Mouse (Mus musculus): ENCODE data around the gene Catsperg1. TPM values are rescaled to one million over a fixed set of nuclear protein-coding genes. Genes with fewer than 3 reads are reported as not detected.

Catsperg1 gene
- polyA plus RNA-seq, 1 experiment: 27.3 TPM

- H3K9ac ChIP-seq (ENCODE audit: low read depth, poor library complexity, severe bottlenecking): no peak overlapping the region
- no peaks in the 10 kb centered on the region for H3K27me3 ChIP-seq (ENCODE audit: control insufficient read depth, insufficient read depth, low read length, poor library complexity, severe bottlenecking)
- no peak overlapping the region for H3K4me3 ChIP-seq (ENCODE audit: low read depth, low read length)
- peaks cover 13% of the 10 kb centered on the region for H3K36me3 ChIP-seq (ENCODE audit: control insufficient read depth, insufficient read depth, low read length, poor library complexity, severe bottlenecking)
- H3K4me1 ChIP-seq (ENCODE audit: control insufficient read depth, insufficient read depth, low read length): no peaks in the 10 kb centered on the region
- no peak overlapping the region for H3K27ac ChIP-seq (ENCODE audit: insufficient read depth, low read length)
- TF ChIP-seq CTCF (IDR thresholded peaks at IDR 0.05; ENCODE audit: low read depth, low read length) (no peak), POLR2A (IDR thresholded peaks at IDR 0.05; ENCODE audit: insufficient read depth, low read length) (no peak), EP300 (IDR thresholded peaks at IDR 0.05; ENCODE audit: insufficient read depth, low read depth, low read length) (no peak)
- H3K9me3 ChIP-seq (replicated peaks; ENCODE audit: control insufficient read depth, insufficient read depth, low read length, poor library complexity, severe bottlenecking): no peaks in the 10 kb centered on the region
Observed at GRCm38 (mm10) chr7:29178106-29178505, 35.7 kb downstream of the Catsperg1 start.

GRCm38 (mm10) chr7:29172390-29173016 lies 41.3 kb downstream of the Catsperg1 start:
- H3K27me3 ChIP-seq (ENCODE audit: control insufficient read depth, insufficient read depth, low read length, poor library complexity, severe bottlenecking): no peaks in the 10 kb centered on the region
- TF ChIP-seq POLR2A (IDR thresholded peaks at IDR 0.05; ENCODE audit: insufficient read depth, low read length) (no peak), CTCF (IDR thresholded peaks at IDR 0.05; ENCODE audit: low read depth, low read length) (no peak), EP300 (IDR thresholded peaks at IDR 0.05; ENCODE audit: insufficient read depth, low read depth, low read length) (no peak)
- H3K4me1 ChIP-seq (ENCODE audit: control insufficient read depth, insufficient read depth, low read length): no peaks in the 10 kb centered on the region
- H3K36me3 ChIP-seq (ENCODE audit: control insufficient read depth, insufficient read depth, low read length, poor library complexity, severe bottlenecking): peaks cover 13% of the 10 kb centered on the region
- H3K4me3 ChIP-seq (ENCODE audit: low read depth, low read length): no peak overlapping the region
- no peak overlapping the region for H3K9ac ChIP-seq (ENCODE audit: low read depth, poor library complexity, severe bottlenecking)
- no peak overlapping the region for H3K27ac ChIP-seq (ENCODE audit: insufficient read depth, low read length)
- no peaks in the 10 kb centered on the region for H3K9me3 ChIP-seq (replicated peaks; ENCODE audit: control insufficient read depth, insufficient read depth, low read length, poor library complexity, severe bottlenecking)

GRCm38 (mm10) chr7:29171562-29172097 lies 42.2 kb downstream of the Catsperg1 start:
- Histone ChIP-seq H3K4me1 (ENCODE audit: control insufficient read depth, insufficient read depth, low read length) (peaks cover 2% of the 10 kb centered on the region), H3K36me3 (ENCODE audit: control insufficient read depth, insufficient read depth, low read length, poor library complexity, severe bottlenecking) (peaks cover 13% of the 10 kb centered on the region), H3K4me3 (ENCODE audit: low read depth, low read length) (peak overlapping the region; percentile 6; the same call in 1 of the 2 replicates), H3K27ac (ENCODE audit: insufficient read depth, low read length) (no peak overlapping the region), H3K9me3 (replicated peaks; ENCODE audit: control insufficient read depth, insufficient read depth, low read length, poor library complexity, severe bottlenecking) (no peaks in the 10 kb centered on the region), H3K27me3 (ENCODE audit: control insufficient read depth, insufficient read depth, low read length, poor library complexity, severe bottlenecking) (no peaks in the 10 kb centered on the region), H3K9ac (ENCODE audit: low read depth, poor library complexity, severe bottlenecking) (peak overlapping the region; percentile 6; the same call in 1 of the 2 replicates)
- no peak for TF ChIP-seq POLR2A (IDR thresholded peaks at IDR 0.05; ENCODE audit: insufficient read depth, low read length)

- Histone ChIP-seq H3K36me3 (ENCODE audit: control insufficient read depth, insufficient read depth, low read length, poor library complexity, severe bottlenecking) (peaks cover 8% of the 10 kb centered on the region), H3K27me3 (ENCODE audit: control insufficient read depth, insufficient read depth, low read length, poor library complexity, severe bottlenecking) (no peaks in the 10 kb centered on the region), H3K4me1 (ENCODE audit: control insufficient read depth, insufficient read depth, low read length) (peaks cover 2% of the 10 kb centered on the region), H3K9me3 (replicated peaks; ENCODE audit: control insufficient read depth, insufficient read depth, low read length, poor library complexity, severe bottlenecking) (no peaks in the 10 kb centered on the region), H3K9ac (ENCODE audit: low read depth, poor library complexity, severe bottlenecking) (peak overlapping the region; percentile 76; the same call in 1 of the 2 replicates), H3K27ac (ENCODE audit: insufficient read depth, low read length) (no peak overlapping the region), H3K4me3 (ENCODE audit: low read depth, low read length) (peak overlapping the region; percentile 69)
- no peak for TF ChIP-seq POLR2A (IDR thresholded peaks at IDR 0.05; ENCODE audit: insufficient read depth, low read length)
- TF ChIP-seq EP300 (IDR thresholded peaks at IDR 0.05; ENCODE audit: insufficient read depth, low read depth, low read length): no peak
- no peak for TF ChIP-seq CTCF (IDR thresholded peaks at IDR 0.05; ENCODE audit: low read depth, low read length)
Observed at GRCm38 (mm10) chr7:29170755-29171561, 42.9 kb downstream of the Catsperg1 start.

GRCm38 (mm10) chr7:29170066-29170754 lies 43.6 kb downstream of the Catsperg1 start, which contains the start of the genes Ggn and Spred3:
Gene Ggn, plus strand, starts transcription at chr7:29170210.
Gene Spred3, minus strand, starts transcription at chr7:29170411.
- no peaks in the 10 kb centered on the region for H3K27me3 ChIP-seq (ENCODE audit: control insufficient read depth, insufficient read depth, low read length, poor library complexity, severe bottlenecking)
- peaks cover 2% of the 10 kb centered on the region for H3K4me1 ChIP-seq (ENCODE audit: control insufficient read depth, insufficient read depth, low read length)
- H3K27ac ChIP-seq (ENCODE audit: insufficient read depth, low read length): 0 out of 2 replicates have a peak within 1 kb of the TSS, but pooled peaks have one; percentile 43
- no peak for TF ChIP-seq POLR2A (IDR thresholded peaks at IDR 0.05; ENCODE audit: insufficient read depth, low read length)
- TF ChIP-seq CTCF (IDR thresholded peaks at IDR 0.05; ENCODE audit: low read depth, low read length): no peak
- TF ChIP-seq EP300 (IDR thresholded peaks at IDR 0.05; ENCODE audit: insufficient read depth, low read depth, low read length): no peak
- peaks cover 1% of the 10 kb centered on the region for H3K36me3 ChIP-seq (ENCODE audit: control insufficient read depth, insufficient read depth, low read length, poor library complexity, severe bottlenecking)
- peak within 1 kb of the TSS; percentile 76 for H3K9ac ChIP-seq (ENCODE audit: low read depth, poor library complexity, severe bottlenecking)
- peak within 1 kb of the TSS; percentile 69 for H3K4me3 ChIP-seq (ENCODE audit: low read depth, low read length)
- no peaks in the 10 kb centered on the region for H3K9me3 ChIP-seq (replicated peaks; ENCODE audit: control insufficient read depth, insufficient read depth, low read length, poor library complexity, severe bottlenecking)
